Mouse (Mus musculus): ENCODE measurements at regions not wholly inside any gene's neighbourhood (a gene's known extent, or its start where the extent isn't known, plus 50 kb on each side); places are given as distances from the start of the nearest gene placed in this dataset.

DNA sequence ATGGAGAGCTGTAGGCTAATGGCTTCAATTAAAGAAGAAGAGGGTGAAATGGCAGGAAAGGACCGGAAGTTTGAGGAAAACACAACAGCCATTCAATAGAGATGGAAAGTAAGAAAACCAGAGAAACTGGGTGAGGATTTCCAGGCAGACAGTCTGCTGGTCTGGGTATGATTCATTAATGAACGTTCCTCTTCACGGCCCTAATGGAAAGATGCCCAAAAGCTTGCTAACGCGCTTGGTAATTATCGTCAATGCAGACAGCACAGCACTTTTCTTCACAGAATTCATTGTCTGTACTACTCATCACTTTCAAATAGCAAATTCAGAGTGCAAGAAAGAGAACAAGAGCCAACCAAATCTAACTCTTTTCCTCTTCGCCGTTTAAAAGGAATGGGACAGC is 60.3 kb downstream of the Ing2 start:
- no peaks in the 10 kb centered on the region for H3K36me3 ChIP-seq
- H3K27me3 ChIP-seq, result no peaks in the 10 kb centered on the region
- H3K27ac ChIP-seq, result no peak overlapping the region
- 95% methylated on average over 8 of the region's 8 CpGs for WGBS
- no peak overlapping the region for H3K4me2 ChIP-seq
- peaks cover 3% of the 10 kb centered on the region for H3K4me1 ChIP-seq (replicated peaks)
- no peak overlapping the region for H3K4me3 ChIP-seq
- no peaks in the 10 kb centered on the region for H3K9me3 ChIP-seq
- no peak for ATAC-seq (ENCODE audit: low FRiP score)
- H3K9ac ChIP-seq, result no peak overlapping the region

DNA sequence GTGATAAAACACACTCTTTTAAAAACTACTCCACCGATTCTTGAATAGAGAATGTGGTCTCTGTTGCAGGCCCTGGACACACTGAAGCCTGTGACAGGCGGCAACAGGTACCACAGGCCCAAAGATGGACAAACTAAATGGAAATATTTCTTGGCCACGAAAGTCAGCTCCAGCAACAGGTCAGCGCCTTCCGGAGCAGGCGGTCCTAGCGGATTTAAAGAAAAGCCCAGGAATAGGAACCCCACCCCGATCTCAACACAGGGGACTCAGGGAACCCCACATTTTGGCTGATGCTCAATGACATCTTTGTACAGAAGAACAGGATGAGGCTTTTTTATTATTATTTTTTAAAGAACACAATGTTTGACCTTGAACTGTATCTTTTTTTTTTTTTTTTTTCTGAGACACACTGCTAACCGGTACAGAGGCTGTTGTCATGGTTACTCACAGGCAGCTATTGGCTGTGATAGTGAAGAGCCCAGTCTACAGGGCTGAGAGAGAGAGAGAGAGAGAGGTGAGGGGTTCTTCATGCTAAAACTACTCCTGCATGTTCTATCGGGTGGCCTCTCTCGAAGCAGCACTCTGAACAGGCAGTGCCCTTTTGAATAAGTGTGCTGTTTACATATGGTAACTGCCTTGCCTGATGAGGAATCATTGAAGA is 63.5 kb downstream of the Ing2 start:
- H3K27ac ChIP-seq, result no peak overlapping the region
- no peaks in the 10 kb centered on the region for H3K27me3 ChIP-seq
- no peak overlapping the region for H3K4me2 ChIP-seq
- H3K4me1 ChIP-seq (replicated peaks), result peaks cover 3% of the 10 kb centered on the region
- 71% methylated on average over 11 of the region's 11 CpGs for WGBS
- H3K9ac ChIP-seq, result no peak overlapping the region
- no peak overlapping the region for H3K4me3 ChIP-seq
- ATAC-seq (ENCODE audit: low FRiP score), result peak; percentile 80
- H3K9me3 ChIP-seq, result no peaks in the 10 kb centered on the region
- H3K36me3 ChIP-seq, result no peaks in the 10 kb centered on the region

DNA sequence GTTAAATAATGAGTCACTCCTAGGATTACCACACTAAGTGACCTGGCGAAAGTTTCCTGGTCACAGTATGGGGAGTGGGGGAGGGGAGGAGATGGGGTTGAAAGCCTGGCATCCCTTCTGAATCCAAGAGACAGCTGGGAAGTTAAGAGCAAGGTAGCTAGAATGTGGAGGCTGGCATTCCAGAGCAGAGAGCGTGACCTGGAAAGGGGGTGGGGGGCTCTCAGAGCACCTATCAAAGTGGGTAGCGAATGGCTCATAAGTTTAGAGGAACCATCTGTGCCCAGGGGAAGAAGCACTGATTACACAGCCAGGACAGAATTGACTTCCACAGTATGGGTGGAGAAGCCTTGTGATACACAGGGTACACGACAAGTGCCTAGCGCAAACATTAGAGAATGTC is 65.4 kb downstream of the Ing2 start:
- Histone ChIP-seq H3K4me3 (no peak overlapping the region), H3K27ac (no peak overlapping the region), H3K4me1 (replicated peaks) (peaks cover 3% of the 10 kb centered on the region), H3K36me3 (no peaks in the 10 kb centered on the region), H3K9me3 (no peaks in the 10 kb centered on the region), H3K4me2 (no peak overlapping the region), H3K27me3 (no peaks in the 10 kb centered on the region), H3K9ac (no peak overlapping the region)
- WGBS, result 86% methylated on average over 5 of the region's 5 CpGs
- ATAC-seq (ENCODE audit: low FRiP score), result no peak

DNA sequence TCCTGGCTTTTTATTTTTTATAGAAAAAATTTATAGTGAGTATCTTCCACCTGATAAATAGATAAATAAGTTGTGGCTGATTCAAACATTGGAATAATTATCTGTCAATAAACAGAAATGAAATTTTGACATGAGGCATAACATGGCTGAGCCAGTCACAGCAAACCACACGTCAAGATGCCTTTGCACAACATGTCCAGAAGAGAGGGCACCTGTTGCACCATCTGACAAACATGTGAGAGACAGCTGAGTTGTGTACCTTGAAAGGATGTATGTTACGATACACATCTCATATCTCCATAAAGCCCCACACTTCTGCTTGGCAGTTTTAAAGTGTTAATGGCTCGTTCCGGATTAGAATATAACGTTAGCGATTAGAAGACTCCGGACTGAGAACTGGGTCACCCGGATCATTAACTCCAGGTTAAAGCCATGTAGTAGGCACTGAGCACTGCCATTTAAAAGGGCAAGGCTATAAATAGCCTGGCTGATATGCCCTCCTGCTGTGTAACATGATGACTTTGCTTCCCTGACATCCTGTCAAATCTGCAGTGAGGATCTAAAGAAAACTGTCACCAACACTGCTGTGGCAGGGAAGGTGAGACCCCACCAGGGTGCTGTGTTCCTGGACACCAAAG is 70.9 kb downstream of the Rwdd4a start:
- no peaks in the 10 kb centered on the region for H3K36me3 ChIP-seq
- ATAC-seq (ENCODE audit: low FRiP score), result no peak
- no peak overlapping the region for H3K9ac ChIP-seq
- H3K27ac ChIP-seq, result no peak overlapping the region
- H3K4me2 ChIP-seq, result no peak overlapping the region
- no peak overlapping the region for H3K4me3 ChIP-seq
- 89% methylated on average over 8 of the region's 8 CpGs for whole genome bisulfite sequencing
- H3K27me3 ChIP-seq, result no peaks in the 10 kb centered on the region
- no peaks in the 10 kb centered on the region for H3K4me1 ChIP-seq (replicated peaks)
- H3K9me3 ChIP-seq, result no peaks in the 10 kb centered on the region

Measured in hindbrain, embryonic 13.5 days (tissue).